ENCODE assay signal across 18 mouse cellular contexts in genomic region chr4:66617743-66618736, GRCm38 (mm10).
A peak's percentile ranks its signal among the peaks of the same experiment; 100 is the strongest.
DNase-seq lines count a peak whose midpoint lies in the region; ATAC-seq and TF ChIP-seq lines count a peak whose summit lies in the region.
"Had no signal": no experiment of that assay in that cellular context is flagged by ENCODE, and none has a peak within 500 bp of the region (broad histone marks: within the 10 kb centered on the region; RNA-seq: fewer than 3 reads in every experiment).

No protein-coding gene starts in this region.

- no peak overlapping the region for H3K4me3 ChIP-seq in lung, embryonic 15.5 days
- H3K4me3 ChIP-seq in lung, adult 2 months (replicated peaks; ENCODE audit: extremely low read depth, low read depth, low read length) = no peak overlapping the region
- no peak overlapping the region for H3K4me3 ChIP-seq in cerebellum, adult 2 months (replicated peaks; ENCODE audit: insufficient read depth, low read depth, low read length)
- H3K4me3 ChIP-seq in limb, embryonic 13.5 days = no peak overlapping the region
- H3K4me3 ChIP-seq: forebrain, embryonic 10.5 days; heart, embryonic 13.5 days; kidney, embryonic 15.5 days; limb, embryonic 15.5 days; liver, embryonic 15.5 days had no signal

- no peaks in the 10 kb centered on the region for H3K36me3 ChIP-seq in lung, embryonic 15.5 days
- no peaks in the 10 kb centered on the region for H3K36me3 ChIP-seq in limb, embryonic 13.5 days
- H3K36me3 ChIP-seq: forebrain, embryonic 10.5 days; heart, embryonic 13.5 days; kidney, embryonic 15.5 days; limb, embryonic 15.5 days; liver, embryonic 15.5 days had no signal

- no peak for DNase-seq in lung, adult 2 months
- DNase-seq in cerebellum, adult 2 months = peak; percentile 24 to 31
- peak; percentile 5 to 36 for DNase-seq in cerebellum, postnatal 36 days
- no peak for DNase-seq in urinary bladder, postnatal 25 days (ENCODE audit: low spot score)
- DNase-seq in right cerebral cortex, adult 2 months (ENCODE audit: low spot score in 2 of 2) = no peak
- DNase-seq: adrenal gland, adult 2 months; lung, postnatal 4 days; retina, postnatal 1 day; right cerebral cortex, postnatal 4 days had no signal

- H3K9ac ChIP-seq in lung, embryonic 15.5 days = no peak overlapping the region
- H3K9ac ChIP-seq in limb, embryonic 13.5 days = no peak overlapping the region
- H3K9ac ChIP-seq: heart, embryonic 13.5 days; hindbrain, embryonic 14.5 days; kidney, embryonic 15.5 days; limb, embryonic 15.5 days; liver, embryonic 15.5 days had no signal

- H3K4me1 ChIP-seq in lung, embryonic 15.5 days = 0 out of 2 replicates have a peak, but pooled peaks cover 4% of the 10 kb centered on the region
- no peaks in the 10 kb centered on the region for H3K4me1 ChIP-seq in lung, adult 2 months (ENCODE audit: control insufficient read depth, insufficient read depth, low read length)
- peaks cover 17% of the 10 kb centered on the region; the same call in 1 of the 2 replicates for H3K4me1 ChIP-seq in cerebellum, adult 2 months (ENCODE audit: control insufficient read depth, insufficient read depth, low read length)
- H3K4me1 ChIP-seq in limb, embryonic 13.5 days = no peaks in the 10 kb centered on the region
- H3K4me1 ChIP-seq: forebrain, embryonic 10.5 days; kidney, embryonic 15.5 days; limb, embryonic 15.5 days; liver, embryonic 15.5 days had no signal

- no peaks in the 10 kb centered on the region for H3K27me3 ChIP-seq in lung, embryonic 15.5 days
- H3K27me3 ChIP-seq in cerebellum, adult 2 months (ENCODE audit: control insufficient read depth, insufficient read depth, low read length) = no peaks in the 10 kb centered on the region
- H3K27me3 ChIP-seq in limb, embryonic 13.5 days = no peaks in the 10 kb centered on the region
- H3K27me3 ChIP-seq: heart, embryonic 13.5 days; kidney, embryonic 15.5 days; limb, embryonic 15.5 days; liver, embryonic 15.5 days had no signal

- H3K4me2 ChIP-seq in lung, embryonic 15.5 days = no peak overlapping the region
- no peak overlapping the region for H3K4me2 ChIP-seq in limb, embryonic 13.5 days (replicated peaks)
- H3K4me2 ChIP-seq: heart, embryonic 13.5 days; hindbrain, embryonic 14.5 days; kidney, embryonic 15.5 days; limb, embryonic 15.5 days; liver, embryonic 15.5 days had no signal

- WGBS in lung, embryonic 15.5 days = 49% methylated on average over 7 of the region's 7 CpGs
- WGBS in lung, adult 2 months = 65% methylated on average over 7 of the region's 7 CpGs
- WGBS in cerebellum, adult 2 months = 50% methylated on average over 7 of the region's 7 CpGs
- WGBS in limb, embryonic 13.5 days = 44% methylated on average over 7 of the region's 7 CpGs

- H3K27ac ChIP-seq in lung, embryonic 15.5 days = no peak overlapping the region
- H3K27ac ChIP-seq in cerebellum, adult 2 months (ENCODE audit: insufficient read depth, low read length) = peak overlapping the region; percentile 47; the same call in 1 of the 2 replicates
- no peak overlapping the region for H3K27ac ChIP-seq in limb, embryonic 13.5 days
- H3K27ac ChIP-seq: forebrain, embryonic 10.5 days; hindbrain, embryonic 14.5 days; kidney, embryonic 15.5 days; limb, embryonic 15.5 days; liver, embryonic 15.5 days had no signal

- no peak for TF ChIP-seq CTCF in lung, adult 2 months (IDR thresholded peaks at IDR 0.05; ENCODE audit: insufficient read depth, low read length)
- no peak for TF ChIP-seq CTCF in cerebellum, adult 2 months (IDR thresholded peaks at IDR 0.05; ENCODE audit: borderline replicate concordance, insufficient read depth, low read depth, low read length)

- TF ChIP-seq POLR2A in lung, adult 2 months (IDR thresholded peaks at IDR 0.05; ENCODE audit: borderline replicate concordance, extremely low read depth, low read depth, low read length) = no peak
- no peak for TF ChIP-seq POLR2A in cerebellum, adult 2 months (IDR thresholded peaks at IDR 0.05; ENCODE audit: borderline replicate concordance, insufficient read depth, low read length)

- H3K9me3 ChIP-seq in lung, embryonic 15.5 days = no peaks in the 10 kb centered on the region
- H3K9me3 ChIP-seq in limb, embryonic 13.5 days = no peaks in the 10 kb centered on the region
- H3K9me3 ChIP-seq: forebrain, embryonic 10.5 days; heart, embryonic 13.5 days; kidney, embryonic 15.5 days; limb, embryonic 15.5 days; liver, embryonic 15.5 days had no signal

- peak; percentile 65; the same call in 1 of the 2 replicates for ATAC-seq in lung, embryonic 15.5 days (ENCODE audit: borderline replicate concordance, extremely low read depth, low FRiP score, low TSS enrichment)
- ATAC-seq in limb, embryonic 13.5 days (ENCODE audit: low FRiP score, low read depth) = peak; percentile 51; the same call in 1 of the 2 replicates
- ATAC-seq: intestine, embryonic 16.5 days had no signal

Comparison
In these comparisons a context has a peak if more than half of its experiments do, and no peak if none do; other contexts are left out.
1. DNase-seq: peak in cerebellum, adult 2 months (2 of 2) and cerebellum, postnatal 36 days (2 of 2); none in lung, adult 2 months (single experiment), urinary bladder, postnatal 25 days (single experiment) and right cerebral cortex, adult 2 months (0 of 2).